Mouse (Mus musculus) CH12.LX (cell line): ENCODE data around the gene Cuedc1. TPM values are rescaled to one million over a fixed set of nuclear protein-coding genes. Genes with fewer than 3 reads are reported as not detected.
A peak's percentile ranks its signal among the peaks of the same experiment; 100 is the strongest.

Source experiments
- DNase-seq: peaks from one replicate; pipeline ENCODE4 v3.0.0-alpha.2; 2013; ENCODE audit errors: extremely low read depth
- H3K27ac ChIP-seq: 2 replicates; pipeline ENCODE4 v1.5.1; 2012; ENCODE audit warnings: low read depth, mild to moderate bottlenecking, control low read depth, moderate library complexity; ENCODE audit not compliant: insufficient read depth
- H3K27me3 ChIP-seq: replicated peaks from 2 replicates; pipeline ENCODE3; 2012; ENCODE audit warnings: inconsistent platforms
- H3K36me3 ChIP-seq, 2 experiments: replicated peaks in 1 of 2; 2 replicates each; pipeline versions ENCODE3 to v1.6.1; 2012; ENCODE audit warnings: inconsistent platforms in 1 of 2, low read length in 1 of 2, mild to moderate bottlenecking in 1 of 2, mixed read lengths in 1 of 2, moderate library complexity in 1 of 2; ENCODE audit not compliant: control insufficient read depth in 1 of 2, insufficient read depth in 1 of 2
- H3K4me1 ChIP-seq, 2 experiments: 2 replicates each; pipeline ENCODE4 v1.6.1; 2012; ENCODE audit warnings: inconsistent platforms in 1 of 2, moderate library complexity in 1 of 2; ENCODE audit not compliant: insufficient read depth in 2 of 2, control insufficient read depth in 1 of 2
- H3K4me2 ChIP-seq: 2 replicates; pipeline ENCODE4 v1.6.1; 2012; ENCODE audit warnings: low read depth, mild to moderate bottlenecking, control low read depth; ENCODE audit not compliant: poor library complexity, insufficient read depth, severe bottlenecking
- H3K4me3 ChIP-seq, 3 experiments: fragments of 150-350 bp in 1 of 3; sonication (generic) in 1 of 3; replicated peaks in 1 of 3; 2 replicates each; pipeline versions ENCODE3 to v1.5.1; 2011 to 2012; ENCODE audit warnings: low read depth in 2 of 3, low read length in 2 of 3, mild to moderate bottlenecking in 2 of 3, moderate library complexity in 2 of 3, control low read depth in 1 of 3, improper control_type of control experiment in 1 of 3, inconsistent platforms in 1 of 3, mixed read lengths in 1 of 3; ENCODE audit not compliant: poor library complexity in 1 of 3
- H3K79me2 ChIP-seq: replicated peaks from 2 replicates; pipeline ENCODE4 v1.6.1; 2012; ENCODE audit warnings: mild to moderate bottlenecking, moderate library complexity; ENCODE audit not compliant: control insufficient read depth, poor library complexity, insufficient read depth, severe bottlenecking; ENCODE audit errors: extremely low read depth
- H3K9ac ChIP-seq: 2 replicates; pipeline ENCODE4 v1.6.1; 2012; ENCODE audit warnings: low read depth, mild to moderate bottlenecking, control low read depth, moderate library complexity; ENCODE audit not compliant: insufficient read depth
- H3K9me3 ChIP-seq: replicated peaks from 2 replicates; pipeline ENCODE3; 2012; ENCODE audit warnings: low read length, inconsistent platforms, mixed read lengths
- BHLHE40 ChIP-seq: IDR thresholded peaks from 2 replicates; pipeline ENCODE4 v1.6.1; 2011; ENCODE audit warnings: mild to moderate bottlenecking, low read depth, low read length, improper control_type of control experiment
- CTCF ChIP-seq, 2 experiments: IDR thresholded peaks in 1 of 2; conservative IDR thresholded peaks in 1 of 2; 2 replicates each; pipeline ENCODE4 v1.5.1; 2011 to 2012; ENCODE audit warnings: low read depth in 2 of 2, low read length in 2 of 2, improper control_type of control experiment in 1 of 2, inconsistent platforms in 1 of 2, mild to moderate bottlenecking in 1 of 2, moderate library complexity in 1 of 2
- E2F4 ChIP-seq: IDR thresholded peaks from 2 replicates; pipeline ENCODE4 v1.6.1; 2011; ENCODE audit warnings: low read depth, low read length, improper control_type of control experiment; ENCODE audit not compliant: insufficient replicate concordance
- ELF1 ChIP-seq: IDR thresholded peaks from 2 replicates; pipeline ENCODE4 v1.6.1; 2014; ENCODE audit warnings: low read depth, mild to moderate bottlenecking, inconsistent platforms, low read length, improper control_type of control experiment
- ETS1 ChIP-seq: conservative IDR thresholded peaks from 2 replicates; pipeline ENCODE4 v1.6.1; 2012; ENCODE audit warnings: low read depth, mild to moderate bottlenecking, inconsistent platforms, low read length, improper control_type of control experiment, moderate library complexity
- JUN ChIP-seq: IDR thresholded peaks from 2 replicates; pipeline ENCODE4 v1.6.1; 2011; ENCODE audit warnings: low read depth, mild to moderate bottlenecking, low read length, improper control_type of control experiment, moderate library complexity; ENCODE audit not compliant: insufficient read depth
- MAZ ChIP-seq: IDR thresholded peaks from 2 replicates; pipeline ENCODE4 v1.6.1; 2012; ENCODE audit warnings: low read depth, mild to moderate bottlenecking, inconsistent platforms, low read length, improper control_type of control experiment, moderate library complexity
- MEF2A ChIP-seq: IDR thresholded peaks from 2 replicates; pipeline ENCODE4 v1.6.1; 2014; ENCODE audit warnings: low read depth, mild to moderate bottlenecking, inconsistent platforms, low read length, improper control_type of control experiment, borderline replicate concordance
- NRF1 ChIP-seq: IDR thresholded peaks from 2 replicates; pipeline ENCODE4 v1.6.1; 2014; ENCODE audit warnings: low read depth, mild to moderate bottlenecking, inconsistent platforms, low read length, improper control_type of control experiment, moderate library complexity
- PAX5 ChIP-seq: IDR thresholded peaks from 2 replicates; pipeline ENCODE4 v1.6.1; 2012; ENCODE audit warnings: low read length, inconsistent platforms, mixed read lengths
- RAD21 ChIP-seq: IDR thresholded peaks from 2 replicates; pipeline ENCODE4 v1.6.1; 2011; ENCODE audit warnings: low read depth, mild to moderate bottlenecking, low read length, improper control_type of control experiment, moderate library complexity
- RCOR1 ChIP-seq: conservative IDR thresholded peaks from 2 replicates; pipeline ENCODE4 v1.6.1; 2012; ENCODE audit warnings: low read depth, mild to moderate bottlenecking, inconsistent platforms, low read length, improper control_type of control experiment
- USF1 ChIP-seq: IDR thresholded peaks from 2 replicates; pipeline ENCODE4 v1.6.1; 2014; ENCODE audit warnings: low read depth, mild to moderate bottlenecking, inconsistent platforms, low read length, improper control_type of control experiment
- ZC3H11A ChIP-seq: IDR thresholded peaks from 2 replicates; pipeline ENCODE4 v1.6.1; 2012; ENCODE audit warnings: low read depth, mild to moderate bottlenecking, inconsistent platforms, low read length, improper control_type of control experiment
- ZKSCAN1 ChIP-seq: IDR thresholded peaks from 2 replicates; pipeline ENCODE4 v1.6.1; 2012; ENCODE audit warnings: low read depth, inconsistent platforms, low read length, improper control_type of control experiment, borderline replicate concordance
- dilution Hi-C: fragments of 300-500 bp; cut with MboI; formaldehyde crosslinking; loops from 2 replicates; pipeline ENCODE4 v1.14.3; 2020; ENCODE audit warnings: low sequenced_read_pairs; ENCODE audit not compliant: extremely low pct_unique_long_range_greater_than_20kb, extremely low pct_ligation_motif_present
- in situ Hi-C: fragments of 300-500 bp; cut with MboI; formaldehyde crosslinking; loops from 3 replicates; pipeline ENCODE4 v1.14.3; 2019; ENCODE audit warnings: low sequenced_read_pairs, low pct_ligation_motif_present, low pct_unique_long_range_greater_than_20kb, mixed read lengths
- polyA plus RNA-seq: library from polyadenylated mRNA; unstranded; fragments of >175 nt; gene quantifications from 2 replicates; pipeline ENCODE4 v1.2.1, GENCODE M21; 2012; ENCODE audit warnings: low read depth; ENCODE audit not compliant: insufficient read length
- total RNA-seq, 2 experiments: library from RNA; depleted of rRNA; stranded (reverse); fragments of 300-350 nt in 1 of 2; fragments of >200 nt in 1 of 2; gene quantifications; 2 replicates each; pipeline ENCODE4 v1.2.3; 2012 to 2014

The Cuedc1 gene
- total and polyA plus RNA-seq, 3 experiments, result 0.20 to 0.51 (median 0.47) TPM

GRCm38 (mm10) chr11:88110031-88110594 is 12.3 kb downstream of the Cuedc1 start:
- H3K36me3 ChIP-seq, result no peaks in the 10 kb centered on the region
- no peak overlapping the region for H3K9ac ChIP-seq
- H3K4me2 ChIP-seq, result no peak overlapping the region
- no peak overlapping the region for H3K4me3 ChIP-seq
- dilution Hi-C loops, result no loop called here
- DNase-seq, result no peak
- H3K9me3 ChIP-seq, result no peaks in the 10 kb centered on the region
- peaks cover 37 to 86% of the 10 kb centered on the region in 2 experiments for H3K4me1 ChIP-seq
- TF ChIP-seq MEF2A (peak; percentile 74; the same call in 1 of the 2 replicates), MAZ (no peak), ETS1 (peak; percentile 30; the same call in 1 of the 2 replicates), JUN (peak; percentile 51), BHLHE40 (peak; percentile 28; the same call in 1 of the 2 replicates), ELF1 (no peak)
- H3K79me2 ChIP-seq, result no peaks in the 10 kb centered on the region
- in situ Hi-C loops, result loop anchor here (5.0 kb wide), 1 partner anchor 33 kb away; no protein-coding TSS in a partner anchor
- peaks cover 17% of the 10 kb centered on the region for H3K27me3 ChIP-seq
- H3K27ac ChIP-seq, result no peak overlapping the region

GRCm38 (mm10) chr11:88112078-88112477 is 14.2 kb downstream of the Cuedc1 start:
- Histone ChIP-seq H3K4me2 (no peak overlapping the region), H3K9me3 (no peaks in the 10 kb centered on the region), H3K4me3 (no peak overlapping the region), H3K79me2 (no peaks in the 10 kb centered on the region), H3K36me3 (no peaks in the 10 kb centered on the region), H3K4me1 (peaks cover 31 to 85% of the 10 kb centered on the region in 2 experiments), H3K9ac (no peak overlapping the region), H3K27me3 (peaks cover 17% of the 10 kb centered on the region), H3K27ac (no peak overlapping the region)
- TF ChIP-seq ZC3H11A (no peak), ZKSCAN1 (no peak), PAX5 (no peak), RAD21 (no peak), NRF1 (no peak), E2F4 (no peak), USF1 (no peak), CTCF (conservative IDR thresholded peaks at IDR 0.05 in 1 of 2, IDR thresholded peaks at IDR 0.05 in 1 of 2; ENCODE audit: low read depth in 2 of 2, low read length in 2 of 2) (no peak), MEF2A (no peak), RCOR1 (no peak)
- dilution Hi-C loops, result no loop called here
- no peak for DNase-seq
- in situ Hi-C loops, result loop anchor here (5.0 kb wide), 1 partner anchor 35 kb away; no protein-coding TSS in a partner anchor
